Mouse (Mus musculus) myocyte (in vitro differentiated cells): ENCODE results near the gene Nat10.

Source experiments
- CEBPB ChIP-seq: IDR thresholded peaks from 2 replicates; pipeline ENCODE4 v1.6.1; 2011; ENCODE audit warnings: mild to moderate bottlenecking, moderate library complexity; ENCODE audit not compliant: poor library complexity, insufficient read depth, severe bottlenecking
- E2F4 ChIP-seq: IDR thresholded peaks from one replicate; pipeline ENCODE4 v1.6.1; 2011; ENCODE audit warnings: mild to moderate bottlenecking, control low read depth, moderate library complexity; ENCODE audit not compliant: insufficient read depth
- MAX ChIP-seq: IDR thresholded peaks from one replicate; pipeline ENCODE4 v1.6.1; 2011; ENCODE audit warnings: low read depth, mild to moderate bottlenecking, control low read depth
- MYOD1 ChIP-seq, 3 experiments: IDR thresholded peaks; one replicate each; pipeline ENCODE4 v1.6.1; 2011; ENCODE audit warnings: control low read depth in 2 of 3, low read depth in 2 of 3, mild to moderate bottlenecking in 2 of 3, moderate library complexity in 1 of 3; ENCODE audit not compliant: insufficient read length in 2 of 3, control insufficient read depth in 1 of 3
- POLR2A ChIP-seq: IDR thresholded peaks from one replicate; pipeline ENCODE4 v1.6.1; 2011; ENCODE audit warnings: low read depth, mild to moderate bottlenecking, control low read depth, moderate library complexity; ENCODE audit not compliant: insufficient read length
- POLR2AphosphoS2 ChIP-seq: IDR thresholded peaks from one replicate; pipeline ENCODE4 v1.6.1; 2011; ENCODE audit warnings: low read depth, control low read depth; ENCODE audit not compliant: insufficient read length
- SRF ChIP-seq: IDR thresholded peaks from one replicate; pipeline ENCODE4 v1.6.1; 2011; ENCODE audit warnings: low read depth; ENCODE audit not compliant: control insufficient read depth, insufficient read length
- TCF12 ChIP-seq: IDR thresholded peaks from one replicate; pipeline ENCODE4 v1.6.1; 2011; ENCODE audit warnings: mild to moderate bottlenecking, control low read depth; ENCODE audit not compliant: poor library complexity, insufficient read depth, severe bottlenecking
- USF1 ChIP-seq: IDR thresholded peaks from one replicate; pipeline ENCODE4 v1.6.1; 2011; ENCODE audit warnings: low read depth, mild to moderate bottlenecking, control low read depth, moderate library complexity

DNA sequence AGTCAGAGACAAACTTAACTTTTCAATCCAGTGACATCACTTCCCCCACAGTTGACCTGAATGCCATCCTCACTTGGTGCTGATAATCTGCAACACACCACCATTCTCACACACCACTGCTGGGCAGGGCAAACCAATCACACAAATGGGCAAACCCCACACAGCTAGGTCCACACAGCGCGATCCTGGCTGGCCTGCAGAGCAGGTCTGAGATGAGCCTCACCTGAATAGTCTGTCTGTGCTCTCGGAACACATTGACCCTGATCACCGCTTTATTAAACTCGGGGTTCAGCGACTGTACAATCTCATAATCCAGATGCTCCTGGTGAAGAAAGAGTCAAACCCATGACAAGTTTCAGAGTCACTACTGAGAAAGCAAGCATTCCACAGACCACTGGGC is 18.2 kb downstream of the Nat10 start:
- no peak for TF ChIP-seq POLR2A
- no peak for TF ChIP-seq TCF12
- no peak for TF ChIP-seq POLR2AphosphoS2
- no peak for TF ChIP-seq SRF
- TF ChIP-seq USF1: no peak
- TF ChIP-seq MAX: no peak
- no peak for TF ChIP-seq E2F4
- TF ChIP-seq CEBPB: no peak
- TF ChIP-seq MYOD1 (IDR thresholded peaks at IDR 0.05; ENCODE audit: control insufficient read depth in 1 of 3, insufficient read length in 2 of 3, low read depth in 2 of 3): no peak
